Mouse (Mus musculus) gastrocnemius, adult 2 months (tissue): ENCODE data around the gene Tmbim1. TPM values are rescaled to one million over a fixed set of nuclear protein-coding genes. Genes with fewer than 3 reads are reported as not detected.

ENCODE experiments used
- DNase-seq: peaks from one replicate; pipeline ENCODE4 v3.0.0; 2022
- H3K27ac ChIP-seq: fragments of 200-600 bp; 2 replicates; pipeline ENCODE4 v1.8.1; 2022; ENCODE audit warnings: mild to moderate bottlenecking
- H3K4me3 ChIP-seq: fragments of 200-600 bp; 2 replicates; pipeline ENCODE4 v1.8.1; 2022; ENCODE audit warnings: mild to moderate bottlenecking, moderate library complexity
- CTCF ChIP-seq: fragments of 200-600 bp; IDR thresholded peaks from 2 replicates; pipeline ENCODE4 v1.8.1; 2022; ENCODE audit warnings: antibody characterized with exemption, mild to moderate bottlenecking, moderate library complexity
- intact Hi-C: fragments of 180-260 bp; cut with DNase I; formaldehyde crosslinking; loops from one replicate; pipeline ENCODE4 v1.15.1; 2025
- total RNA-seq, 2 experiments: library from RNA; stranded (reverse); gene quantifications; 2 replicates each; pipeline ENCODE4 v1.2.3; 2021

The Tmbim1 gene
- total RNA-seq, 2 experiments from 2014 or later, result 35.2 to 35.4 TPM

DNA sequence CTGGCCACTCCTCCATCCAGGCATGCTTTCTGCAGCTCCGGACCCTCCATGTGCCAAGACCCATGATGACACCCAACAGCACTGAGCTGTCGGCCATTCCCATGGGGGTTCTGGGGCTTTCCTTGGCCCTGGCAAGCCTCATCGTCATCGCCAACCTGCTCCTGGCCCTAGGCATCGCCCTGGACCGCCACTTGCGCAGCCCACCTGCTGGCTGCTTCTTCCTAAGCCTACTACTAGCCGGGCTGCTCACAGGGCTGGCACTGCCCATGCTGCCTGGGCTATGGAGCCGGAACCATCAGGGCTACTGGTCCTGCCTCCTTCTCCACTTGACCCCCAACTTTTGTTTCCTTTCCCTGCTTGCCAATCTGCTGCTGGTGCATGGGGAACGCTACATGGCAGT, 26.9 kb downstream of the Tmbim1 start, which contains the start of gene Gpbar1:
Gene Gpbar1, plus strand, starts transcription at position 13 of the 400 bp plus-strand sequence.
- intact Hi-C loops, result no loop called here
- Histone ChIP-seq H3K4me3 (no peak within 1 kb of the TSS), H3K27ac (no peak within 1 kb of the TSS)
- DNase-seq, result no peak
- no peak for TF ChIP-seq CTCF

DNA sequence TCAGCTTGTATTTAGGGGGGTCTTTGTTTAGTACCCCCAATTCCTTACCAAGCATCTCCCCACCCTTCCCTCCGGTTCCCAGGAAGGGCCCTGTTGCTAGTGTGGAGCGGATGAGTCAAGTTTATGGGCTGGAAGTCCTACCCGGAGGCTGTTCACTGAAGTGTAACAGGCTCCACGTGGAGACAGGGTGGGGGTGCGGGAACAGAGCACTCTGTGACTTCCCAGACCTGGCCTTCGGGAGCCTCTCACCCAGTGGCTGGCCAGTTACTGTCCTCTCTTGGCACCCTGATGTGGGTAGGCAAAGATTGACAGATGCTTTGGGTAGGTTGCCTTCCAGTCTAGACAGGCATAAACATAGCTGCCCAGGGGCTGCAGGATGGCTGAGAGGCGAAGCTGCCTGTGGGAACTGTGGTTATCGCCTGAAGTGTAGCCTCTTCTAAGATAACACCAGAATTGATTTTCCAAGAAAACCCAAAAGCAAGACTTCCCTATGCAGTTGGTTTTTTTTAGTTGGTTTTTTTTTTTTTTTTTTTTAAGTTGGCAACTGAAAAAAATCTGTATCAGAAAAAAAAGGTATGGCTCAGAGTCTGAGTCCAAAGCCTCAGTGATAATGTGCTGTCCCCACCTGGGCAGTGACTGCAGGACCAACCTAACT, 27.4 kb downstream of the Tmbim1 start:
- no peak overlapping the region for H3K27ac ChIP-seq
- intact Hi-C loops, result no loop called here
- no peak for DNase-seq
- H3K4me3 ChIP-seq, result no peak overlapping the region
- no peak for TF ChIP-seq CTCF

DNA sequence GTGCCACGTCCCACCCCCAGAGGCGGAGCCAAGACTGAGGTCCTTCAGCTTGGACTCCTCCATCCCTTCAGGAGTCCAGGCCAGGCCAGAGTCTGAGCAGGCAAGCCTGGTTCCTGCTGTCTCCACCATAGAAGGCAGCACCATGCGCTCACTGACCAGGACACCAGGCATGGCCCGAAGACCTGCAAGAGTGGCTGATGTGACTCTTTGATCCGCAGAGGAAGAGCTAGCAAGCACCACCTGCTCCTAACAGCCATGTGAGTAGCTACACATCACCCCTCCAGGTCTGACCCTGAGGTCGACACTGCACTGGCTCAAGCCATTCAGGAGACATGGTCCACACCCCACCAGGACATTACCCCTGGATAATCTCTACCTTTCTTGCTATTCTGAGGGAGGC, 28.4 kb downstream of the Tmbim1 start:
- no peak overlapping the region for H3K4me3 ChIP-seq
- no peak for DNase-seq
- TF ChIP-seq CTCF, result no peak
- intact Hi-C loops, result no loop called here
- H3K27ac ChIP-seq, result no peak overlapping the region

DNA sequence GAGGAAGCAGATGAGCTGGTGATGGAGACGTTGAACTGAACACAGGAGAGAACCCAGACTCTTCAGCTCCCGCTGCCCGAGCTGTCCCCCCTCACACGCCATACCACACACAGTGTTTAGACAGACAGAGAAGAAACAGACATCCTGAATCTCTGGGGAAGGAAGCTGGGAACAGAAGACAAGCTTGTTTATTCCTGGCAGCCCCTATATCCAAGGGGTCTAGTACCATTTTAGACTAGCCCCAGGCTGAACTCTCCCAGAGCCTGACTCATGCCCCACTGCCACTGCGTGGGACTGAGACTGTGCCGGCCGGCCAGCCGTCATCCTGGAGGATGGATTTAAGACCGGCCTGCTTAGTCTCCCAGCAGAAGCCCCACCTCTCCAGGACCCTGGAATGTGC, 30.4 kb downstream of the Tmbim1 start:
- Histone ChIP-seq H3K27ac (no peak overlapping the region), H3K4me3 (no peak overlapping the region)
- DNase-seq, result no peak
- TF ChIP-seq CTCF, result no peak
- intact Hi-C loops, result no loop called here

DNA sequence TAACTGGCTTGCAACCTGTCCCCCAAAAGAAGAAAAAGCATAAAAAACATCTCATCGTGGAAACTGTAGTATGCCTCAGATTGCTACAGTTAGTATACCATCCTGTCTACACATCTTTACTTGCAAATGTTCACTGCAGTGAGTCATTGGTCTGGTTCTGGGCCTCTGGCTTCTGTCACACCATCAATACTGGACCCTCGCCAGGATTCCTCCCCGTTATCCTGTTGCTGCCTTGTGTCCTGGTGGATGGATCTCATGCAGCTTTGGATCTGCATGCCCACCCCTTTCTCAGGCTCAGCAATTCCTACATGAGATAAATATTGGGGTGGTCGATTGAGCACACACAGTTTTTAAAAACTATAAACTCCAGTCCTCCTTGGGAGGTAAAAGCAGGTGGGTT, 33.8 kb downstream of the Tmbim1 start:
- Histone ChIP-seq H3K4me3 (no peak overlapping the region), H3K27ac (no peak overlapping the region)
- DNase-seq, result no peak
- intact Hi-C loops, result no loop called here
- TF ChIP-seq CTCF, result no peak

DNA sequence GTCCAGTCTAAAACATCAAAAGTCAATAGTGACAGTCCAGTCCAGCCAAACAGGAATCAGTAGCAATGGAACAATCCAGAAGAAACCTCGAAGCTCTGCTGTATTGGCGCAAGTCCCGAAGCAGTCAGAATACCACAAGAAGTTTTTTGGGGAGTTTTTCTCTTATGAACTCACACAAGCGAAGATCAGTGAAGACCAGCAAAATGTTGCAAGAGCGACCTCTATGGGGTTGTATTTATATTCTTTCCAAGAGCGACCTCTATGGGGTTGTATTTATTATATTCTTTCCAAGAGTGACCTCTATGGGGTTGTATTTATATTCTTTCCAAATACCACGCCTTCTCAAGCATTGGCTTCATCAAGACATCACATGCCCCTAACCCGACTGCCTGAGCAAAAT, 36.7 kb downstream of the Tmbim1 start:
- no peak for DNase-seq
- Histone ChIP-seq H3K4me3 (no peak overlapping the region), H3K27ac (no peak overlapping the region)
- no peak for TF ChIP-seq CTCF
- intact Hi-C loops, result no loop called here

DNA sequence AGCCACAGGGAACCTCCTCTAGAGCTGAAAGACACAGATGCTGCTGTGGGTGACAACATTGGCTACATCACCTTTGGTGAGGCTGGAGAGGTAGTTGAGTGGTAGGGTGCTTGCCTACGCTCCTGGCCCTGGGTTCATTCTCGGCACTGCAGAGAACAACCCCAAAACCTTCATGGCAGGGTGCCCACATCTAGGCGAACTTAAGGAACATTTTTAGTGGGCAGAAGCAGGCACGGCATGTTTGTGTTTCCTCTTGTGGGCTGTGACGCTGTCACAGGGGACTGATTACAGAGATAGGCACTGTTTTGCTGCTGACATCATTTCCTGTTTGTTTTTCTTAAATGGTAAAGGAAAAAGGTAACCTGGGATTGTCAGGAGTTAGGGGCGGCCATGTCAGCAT, 42.9 kb downstream of the Tmbim1 start:
- no peak for TF ChIP-seq CTCF
- intact Hi-C loops, result no loop called here
- no peak overlapping the region for H3K27ac ChIP-seq
- no peak for DNase-seq
- H3K4me3 ChIP-seq, result no peak overlapping the region

DNA sequence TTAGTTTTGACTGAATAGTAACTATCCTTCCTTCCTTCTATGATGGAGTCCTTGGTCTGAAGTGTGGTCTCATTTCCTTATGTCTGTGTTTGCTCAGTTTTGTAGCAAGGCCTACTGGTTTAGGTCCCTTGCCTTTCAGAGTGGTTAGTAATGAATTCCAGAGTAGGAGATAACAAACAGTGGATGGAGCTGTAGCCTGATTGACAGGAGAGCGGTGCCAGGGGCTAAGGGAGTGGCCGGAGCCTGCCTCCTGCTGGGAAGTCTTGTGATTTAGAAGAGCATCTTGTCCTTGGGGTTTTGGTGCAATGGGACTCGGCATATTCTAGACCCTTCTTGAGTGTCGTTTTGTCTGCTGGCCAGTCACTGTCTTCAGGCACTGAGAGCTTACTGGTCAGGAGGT, 48.6 kb downstream of the Tmbim1 start:
- TF ChIP-seq CTCF, result no peak
- H3K27ac ChIP-seq, result no peak overlapping the region
- H3K4me3 ChIP-seq, result no peak overlapping the region
- DNase-seq, result no peak
- intact Hi-C loops, result no loop called here

DNA sequence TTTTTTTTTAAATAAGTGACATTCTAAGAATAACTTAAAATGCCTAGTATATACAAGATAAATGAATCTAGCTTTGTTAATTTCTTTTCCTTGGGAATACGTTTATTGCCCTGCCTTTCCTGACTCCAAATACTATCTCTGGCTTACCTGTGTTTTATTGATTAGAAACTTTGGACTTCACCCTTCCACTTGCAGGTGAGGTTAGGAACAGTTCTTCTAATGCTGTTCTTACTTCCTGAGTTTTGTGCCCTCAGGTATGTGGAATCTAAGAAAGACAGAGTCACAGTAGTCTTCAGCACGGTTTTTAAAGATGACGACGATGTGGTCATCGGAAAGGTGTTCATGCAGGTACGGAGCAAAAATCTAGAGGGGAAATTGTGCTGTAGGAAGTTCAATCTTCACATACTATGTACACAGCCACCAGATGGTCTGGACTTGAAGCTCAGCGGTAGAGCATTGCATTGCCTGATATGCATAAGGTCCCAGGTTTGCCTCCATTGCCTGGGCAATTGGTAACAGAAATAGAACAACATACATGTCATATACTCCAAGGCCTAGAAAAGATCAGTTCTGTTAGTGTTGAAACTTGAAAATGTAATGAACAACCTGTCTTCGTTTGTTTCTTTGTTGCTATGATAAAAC, 49.6 kb downstream of the Tmbim1 start:
- no peak for DNase-seq
- TF ChIP-seq CTCF, result no peak
- H3K4me3 ChIP-seq, result no peak overlapping the region
- intact Hi-C loops, result no loop called here
- H3K27ac ChIP-seq, result no peak overlapping the region

DNA sequence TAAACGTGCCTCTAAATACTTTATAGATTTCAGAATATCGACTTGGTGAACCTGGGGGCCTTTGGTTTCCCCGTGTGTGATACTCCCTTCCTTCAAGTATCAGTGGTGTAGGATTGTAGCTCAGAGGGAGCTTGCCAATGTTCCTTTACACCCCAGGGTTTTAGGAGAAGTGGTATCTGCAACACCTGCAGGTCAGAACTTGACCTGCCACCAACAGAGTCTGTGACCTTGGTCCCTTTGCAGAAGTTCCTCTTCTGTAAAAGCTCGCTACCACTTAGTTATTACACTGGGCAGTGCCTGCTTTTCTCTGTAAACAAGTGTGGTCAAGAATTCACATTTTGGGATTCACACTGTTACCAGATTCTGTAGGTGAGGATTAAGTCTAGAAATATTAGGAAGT, 55.3 kb downstream of the Tmbim1 start:
- intact Hi-C loops, result no loop called here
- no peak for TF ChIP-seq CTCF
- no peak for DNase-seq
- peak overlapping the region; percentile 81; the same call in 1 of the 2 replicates for H3K27ac ChIP-seq
- no peak overlapping the region for H3K4me3 ChIP-seq

DNA sequence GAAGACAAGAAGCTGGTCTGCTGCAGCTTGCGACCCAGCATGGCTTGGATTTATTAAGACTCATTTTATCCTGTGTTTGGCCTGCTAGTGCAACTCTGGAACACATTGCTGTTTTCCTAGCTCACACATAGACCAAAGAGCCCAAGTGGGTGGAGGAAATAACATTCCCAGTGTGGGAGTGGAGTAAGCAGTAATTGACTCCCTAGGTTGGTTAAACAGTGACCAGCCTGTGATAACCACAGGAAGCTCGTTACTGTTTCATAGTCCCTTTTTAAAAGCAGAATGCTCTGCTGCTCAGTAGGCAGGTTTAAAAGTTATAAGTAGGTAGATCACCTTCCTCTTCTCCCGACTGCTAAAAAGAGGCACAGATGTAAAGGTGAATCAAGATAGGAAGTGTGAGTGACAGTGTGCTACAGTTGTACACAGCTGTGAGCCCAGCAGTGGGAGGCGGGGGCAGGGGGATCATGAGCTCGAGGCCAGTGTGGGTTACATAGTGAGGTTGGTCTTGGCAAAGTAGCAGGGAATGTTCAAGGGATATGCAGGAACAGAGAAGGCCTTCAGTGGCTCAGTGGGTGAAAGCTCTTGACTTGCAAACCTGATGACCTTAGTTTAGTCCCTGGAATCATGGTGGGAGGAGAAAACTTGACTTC, 56.0 kb downstream of the Tmbim1 start:
- intact Hi-C loops, result no loop called here
- no peak for TF ChIP-seq CTCF

DNA sequence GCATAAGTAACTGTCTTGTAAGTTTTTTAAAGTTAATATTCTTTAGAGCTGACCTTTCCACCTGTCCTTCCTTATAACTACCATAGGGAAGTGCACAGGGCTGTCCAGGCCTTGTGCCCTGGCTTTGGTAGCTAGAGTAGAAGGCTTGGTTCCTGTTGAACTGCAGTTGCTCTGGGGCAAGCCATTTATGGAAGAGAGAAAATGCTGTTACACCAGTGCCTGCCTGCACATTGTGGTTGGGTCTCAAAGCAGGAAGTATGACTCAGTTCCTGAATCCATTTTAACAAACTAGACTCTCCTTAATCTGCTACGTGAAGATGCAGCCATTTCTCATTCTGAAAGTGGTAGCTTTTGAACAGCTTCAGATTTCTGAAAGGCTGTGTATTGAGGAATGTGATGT, 56.6 kb downstream of the Tmbim1 start:
- no peak for TF ChIP-seq CTCF
- Histone ChIP-seq H3K27ac (peak overlapping the region; percentile 81), H3K4me3 (peak overlapping the region; percentile 43)
- intact Hi-C loops, result no loop called here
- DNase-seq, result no peak

More for the DNA sequence above, 56.0 kb downstream of the Tmbim1 start:
- H3K4me3 ChIP-seq, result peak overlapping the region; percentile 43
- no peak for DNase-seq
- H3K27ac ChIP-seq, result peak overlapping the region; percentile 81

DNA sequence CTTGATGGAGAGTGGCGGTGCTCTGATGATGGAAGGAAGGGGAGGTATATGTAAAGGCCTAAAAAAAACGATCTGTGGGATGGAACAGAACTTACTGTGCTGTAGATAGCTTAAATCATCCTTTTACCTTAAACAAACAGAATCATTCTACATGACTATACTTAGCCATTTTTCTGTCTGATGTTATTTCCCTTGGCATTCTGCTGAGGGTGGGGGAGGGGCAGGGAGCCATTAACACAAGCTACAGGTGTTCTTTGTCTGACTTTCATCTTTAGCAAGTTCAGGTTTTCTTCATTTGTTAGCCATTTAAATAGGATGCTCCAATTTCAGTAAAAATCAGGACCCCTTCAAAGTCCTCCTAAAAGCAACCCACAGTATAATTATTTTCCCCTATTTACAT, 59.9 kb downstream of the Tmbim1 start:
- TF ChIP-seq CTCF, result no peak
- Histone ChIP-seq H3K4me3 (no peak overlapping the region), H3K27ac (no peak overlapping the region)
- intact Hi-C loops, result no loop called here
- DNase-seq, result no peak

DNA sequence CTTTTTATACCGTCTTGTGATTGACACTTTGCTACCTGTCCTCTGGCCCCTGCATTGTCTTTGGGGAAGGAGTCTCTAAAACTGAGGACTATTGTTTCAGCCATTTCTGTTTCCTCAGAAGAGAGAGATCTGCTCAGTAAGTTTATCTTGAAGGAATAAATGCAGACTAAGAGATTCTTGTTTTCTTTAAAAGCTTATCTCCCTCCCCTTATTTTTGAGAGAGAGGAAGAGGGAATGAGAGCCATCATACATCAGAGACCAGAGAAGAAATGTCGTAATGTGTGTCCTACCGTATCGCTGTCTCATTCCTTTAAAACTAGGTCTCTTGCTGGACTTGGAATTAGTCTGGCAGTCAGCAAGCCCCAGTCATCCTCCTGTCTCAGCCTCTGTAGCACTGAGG, 64.6 kb downstream of the Tmbim1 start:
- no peak for TF ChIP-seq CTCF
- intact Hi-C loops, result no loop called here
- DNase-seq, result no peak
- peak overlapping the region; percentile 59; the same call in 1 of the 2 replicates for H3K27ac ChIP-seq
- peak overlapping the region; percentile 11 for H3K4me3 ChIP-seq
